Mouse (Mus musculus): Measurements from ENCODE around the gene C87436.

Gene C87436

GRCm38 (mm10) chr6:86438272-86439118, at the start of gene C87436:
Gene C87436 (plus strand): TSS chr6:86438374.
- DNase-seq, result peak; percentile 97

- peak; percentile 50 for DNase-seq
Observed at GRCm38 (mm10) chr6:86388461-86388860, 49.7 kb upstream of the C87436 start.

- DNase-seq, result no peak
Observed at GRCm38 (mm10) chr6:86391326-86391725, 46.8 kb upstream of the C87436 start.

- no peak for DNase-seq
Observed at GRCm38 (mm10) chr6:86393187-86393586, 45.0 kb upstream of the C87436 start.

- no peak for DNase-seq
Observed at GRCm38 (mm10) chr6:86394078-86394720, 44.0 kb upstream of the C87436 start.

- DNase-seq, result no peak
Observed at GRCm38 (mm10) chr6:86395021-86395420, 43.2 kb upstream of the C87436 start.

GRCm38 (mm10) chr6:86395969-86396368, 42.2 kb upstream of the C87436 start:
- no peak for DNase-seq

- peak; percentile 90 for DNase-seq
Observed at GRCm38 (mm10) chr6:86396581-86397256, 41.5 kb upstream of the C87436 start, which contains the start of gene Pcyox1. Gene Pcyox1 (minus strand): TSS chr6:86397154.

GRCm38 (mm10) chr6:86397257-86397980, 40.8 kb upstream of the C87436 start:
- no peak for DNase-seq

GRCm38 (mm10) chr6:86398986-86399385, 39.2 kb upstream of the C87436 start:
- DNase-seq, result no peak

- no peak for DNase-seq
Observed at GRCm38 (mm10) chr6:86399995-86400394, 38.2 kb upstream of the C87436 start.

- peak; percentile 93 for DNase-seq
Observed at GRCm38 (mm10) chr6:86400972-86401371, 37.2 kb upstream of the C87436 start.

GRCm38 (mm10) chr6:86402681-86403607, 35.2 kb upstream of the C87436 start:
- DNase-seq, result no peak

- peak; percentile 95 for DNase-seq
Observed at GRCm38 (mm10) chr6:86403728-86404099, 34.5 kb upstream of the C87436 start.

- DNase-seq, result peak; percentile 97
Observed at GRCm38 (mm10) chr6:86404100-86404861, 33.9 kb upstream of the C87436 start, which contains the start of gene Tia1. Gene Tia1 (plus strand): TSS chr6:86404219.

GRCm38 (mm10) chr6:86404996-86405395, 33.2 kb upstream of the C87436 start:
- no peak for DNase-seq

- DNase-seq, result no peak
Observed at GRCm38 (mm10) chr6:86406306-86406705, 31.9 kb upstream of the C87436 start.

GRCm38 (mm10) chr6:86418711-86419110, 19.5 kb upstream of the C87436 start:
- DNase-seq, result no peak

GRCm38 (mm10) chr6:86419239-86419638, 18.9 kb upstream of the C87436 start:
- DNase-seq, result no peak

GRCm38 (mm10) chr6:86420491-86420890, 17.7 kb upstream of the C87436 start:
- DNase-seq, result no peak

GRCm38 (mm10) chr6:86426358-86426757, 11.8 kb upstream of the C87436 start, which contains the start of gene Gm44790:
Gene Gm44790 (plus strand): TSS chr6:86426658.
- no peak for DNase-seq
